Mouse (Mus musculus) CH12.LX (cell line): ENCODE measurements around the gene Npnt. TPM values are rescaled to one million over a fixed set of nuclear protein-coding genes. Genes with fewer than 3 reads are reported as not detected.

ENCODE experiments used
- DNase-seq: peaks from one replicate; pipeline ENCODE4 v3.0.0-alpha.2; 2013; ENCODE audit errors: extremely low read depth
- H3K27ac ChIP-seq: 2 replicates; pipeline ENCODE4 v1.5.1; 2012; ENCODE audit warnings: low read depth, mild to moderate bottlenecking, control low read depth, moderate library complexity; ENCODE audit not compliant: insufficient read depth
- H3K27me3 ChIP-seq: replicated peaks from 2 replicates; pipeline ENCODE3; 2012; ENCODE audit warnings: inconsistent platforms
- H3K36me3 ChIP-seq, 2 experiments: replicated peaks in 1 of 2; 2 replicates each; pipeline versions ENCODE3 to v1.6.1; 2012; ENCODE audit warnings: inconsistent platforms in 1 of 2, low read length in 1 of 2, mild to moderate bottlenecking in 1 of 2, mixed read lengths in 1 of 2, moderate library complexity in 1 of 2; ENCODE audit not compliant: control insufficient read depth in 1 of 2, insufficient read depth in 1 of 2
- H3K4me1 ChIP-seq, 2 experiments: 2 replicates each; pipeline ENCODE4 v1.6.1; 2012; ENCODE audit warnings: inconsistent platforms in 1 of 2, moderate library complexity in 1 of 2; ENCODE audit not compliant: insufficient read depth in 2 of 2, control insufficient read depth in 1 of 2
- H3K4me2 ChIP-seq: 2 replicates; pipeline ENCODE4 v1.6.1; 2012; ENCODE audit warnings: low read depth, mild to moderate bottlenecking, control low read depth; ENCODE audit not compliant: poor library complexity, insufficient read depth, severe bottlenecking
- H3K4me3 ChIP-seq, 3 experiments: fragments of 150-350 bp in 1 of 3; sonication (generic) in 1 of 3; replicated peaks in 1 of 3; 2 replicates each; pipeline versions ENCODE3 to v1.5.1; 2011 to 2012; ENCODE audit warnings: low read depth in 2 of 3, low read length in 2 of 3, mild to moderate bottlenecking in 2 of 3, moderate library complexity in 2 of 3, control low read depth in 1 of 3, improper control_type of control experiment in 1 of 3, inconsistent platforms in 1 of 3, mixed read lengths in 1 of 3; ENCODE audit not compliant: poor library complexity in 1 of 3
- H3K79me2 ChIP-seq: replicated peaks from 2 replicates; pipeline ENCODE4 v1.6.1; 2012; ENCODE audit warnings: mild to moderate bottlenecking, moderate library complexity; ENCODE audit not compliant: control insufficient read depth, poor library complexity, insufficient read depth, severe bottlenecking; ENCODE audit errors: extremely low read depth
- H3K9ac ChIP-seq: 2 replicates; pipeline ENCODE4 v1.6.1; 2012; ENCODE audit warnings: low read depth, mild to moderate bottlenecking, control low read depth, moderate library complexity; ENCODE audit not compliant: insufficient read depth
- H3K9me3 ChIP-seq: replicated peaks from 2 replicates; pipeline ENCODE3; 2012; ENCODE audit warnings: low read length, inconsistent platforms, mixed read lengths
- BHLHE40 ChIP-seq: IDR thresholded peaks from 2 replicates; pipeline ENCODE4 v1.6.1; 2011; ENCODE audit warnings: mild to moderate bottlenecking, low read depth, low read length, improper control_type of control experiment
- CHD1 ChIP-seq: IDR thresholded peaks from 2 replicates; pipeline ENCODE4 v1.6.1; 2012; ENCODE audit warnings: low read depth, low read length, improper control_type of control experiment, inconsistent platforms
- CHD2 ChIP-seq: IDR thresholded peaks from 2 replicates; pipeline ENCODE4 v1.6.1; 2011; ENCODE audit warnings: low read length, improper control_type of control experiment
- CTCF ChIP-seq, 2 experiments: IDR thresholded peaks in 1 of 2; conservative IDR thresholded peaks in 1 of 2; 2 replicates each; pipeline ENCODE4 v1.5.1; 2011 to 2012; ENCODE audit warnings: low read depth in 2 of 2, low read length in 2 of 2, improper control_type of control experiment in 1 of 2, inconsistent platforms in 1 of 2, mild to moderate bottlenecking in 1 of 2, moderate library complexity in 1 of 2
- E2F4 ChIP-seq: IDR thresholded peaks from 2 replicates; pipeline ENCODE4 v1.6.1; 2011; ENCODE audit warnings: low read depth, low read length, improper control_type of control experiment; ENCODE audit not compliant: insufficient replicate concordance
- ELF1 ChIP-seq: IDR thresholded peaks from 2 replicates; pipeline ENCODE4 v1.6.1; 2014; ENCODE audit warnings: low read depth, mild to moderate bottlenecking, inconsistent platforms, low read length, improper control_type of control experiment
- EP300 ChIP-seq: IDR thresholded peaks from 2 replicates; pipeline ENCODE4 v1.6.1; 2011; ENCODE audit warnings: low read length, improper control_type of control experiment
- ETS1 ChIP-seq: conservative IDR thresholded peaks from 2 replicates; pipeline ENCODE4 v1.6.1; 2012; ENCODE audit warnings: low read depth, mild to moderate bottlenecking, inconsistent platforms, low read length, improper control_type of control experiment, moderate library complexity
- GABPA ChIP-seq: IDR thresholded peaks from 2 replicates; pipeline ENCODE4 v1.6.1; 2012; ENCODE audit warnings: low read depth, low read length, improper control_type of control experiment, inconsistent platforms; ENCODE audit not compliant: insufficient replicate concordance
- HCFC1 ChIP-seq: IDR thresholded peaks from 2 replicates; pipeline ENCODE4 v1.6.1; 2012; ENCODE audit warnings: low read depth, mild to moderate bottlenecking, inconsistent platforms, low read length, improper control_type of control experiment
- IRF4 ChIP-seq: IDR thresholded peaks from 2 replicates; pipeline ENCODE4 v1.6.1; 2014; ENCODE audit warnings: low read depth, mild to moderate bottlenecking, inconsistent platforms, low read length, improper control_type of control experiment
- JUN ChIP-seq: IDR thresholded peaks from 2 replicates; pipeline ENCODE4 v1.6.1; 2011; ENCODE audit warnings: low read depth, mild to moderate bottlenecking, low read length, improper control_type of control experiment, moderate library complexity; ENCODE audit not compliant: insufficient read depth
- JUND ChIP-seq: conservative IDR thresholded peaks from 2 replicates; pipeline ENCODE4 v1.6.1; 2011; ENCODE audit warnings: low read depth, low read length, improper control_type of control experiment
- KAT2A ChIP-seq: IDR thresholded peaks from 2 replicates; pipeline ENCODE4 v1.6.1; 2012; ENCODE audit warnings: low read length, improper control_type of control experiment, inconsistent platforms; ENCODE audit not compliant: insufficient replicate concordance
- MAFK ChIP-seq: IDR thresholded peaks from 2 replicates; pipeline ENCODE4 v1.6.1; 2011; ENCODE audit warnings: low read length, improper control_type of control experiment; ENCODE audit not compliant: insufficient replicate concordance
- MAX ChIP-seq: IDR thresholded peaks from 2 replicates; pipeline ENCODE4 v1.6.1; 2011; ENCODE audit warnings: low read length, improper control_type of control experiment
- MAZ ChIP-seq: IDR thresholded peaks from 2 replicates; pipeline ENCODE4 v1.6.1; 2012; ENCODE audit warnings: low read depth, mild to moderate bottlenecking, inconsistent platforms, low read length, improper control_type of control experiment, moderate library complexity
- MEF2A ChIP-seq: IDR thresholded peaks from 2 replicates; pipeline ENCODE4 v1.6.1; 2014; ENCODE audit warnings: low read depth, mild to moderate bottlenecking, inconsistent platforms, low read length, improper control_type of control experiment, borderline replicate concordance
- MXI1 ChIP-seq: IDR thresholded peaks from 2 replicates; pipeline ENCODE4 v1.6.1; 2011; ENCODE audit warnings: mild to moderate bottlenecking, low read depth, low read length, improper control_type of control experiment
- MYC ChIP-seq: IDR thresholded peaks from 2 replicates; pipeline ENCODE4 v1.6.1; 2011; ENCODE audit warnings: low read depth, mild to moderate bottlenecking, improper control_type of control experiment, low read length
- NELFE ChIP-seq: IDR thresholded peaks from 2 replicates; pipeline ENCODE4 v1.6.1; 2011; ENCODE audit warnings: low read depth, low read length, improper control_type of control experiment
- NRF1 ChIP-seq: IDR thresholded peaks from 2 replicates; pipeline ENCODE4 v1.6.1; 2014; ENCODE audit warnings: low read depth, mild to moderate bottlenecking, inconsistent platforms, low read length, improper control_type of control experiment, moderate library complexity
- PAX5 ChIP-seq: IDR thresholded peaks from 2 replicates; pipeline ENCODE4 v1.6.1; 2012; ENCODE audit warnings: low read length, inconsistent platforms, mixed read lengths
- POLR2A ChIP-seq: IDR thresholded peaks from 2 replicates; pipeline ENCODE4 v1.6.1; 2011; ENCODE audit warnings: low read depth, mild to moderate bottlenecking, improper control_type of control experiment, low read length
- POLR2AphosphoS2 ChIP-seq: IDR thresholded peaks from 2 replicates; pipeline ENCODE4 v1.6.1; 2011; ENCODE audit warnings: low read depth, low read length, improper control_type of control experiment
- RAD21 ChIP-seq: IDR thresholded peaks from 2 replicates; pipeline ENCODE4 v1.6.1; 2011; ENCODE audit warnings: low read depth, mild to moderate bottlenecking, low read length, improper control_type of control experiment, moderate library complexity
- RCOR1 ChIP-seq: conservative IDR thresholded peaks from 2 replicates; pipeline ENCODE4 v1.6.1; 2012; ENCODE audit warnings: low read depth, mild to moderate bottlenecking, inconsistent platforms, low read length, improper control_type of control experiment
- SIN3A ChIP-seq: IDR thresholded peaks from 2 replicates; pipeline ENCODE4 v1.6.1; 2012; ENCODE audit warnings: low read length, improper control_type of control experiment, inconsistent platforms
- SMC3 ChIP-seq: IDR thresholded peaks from 2 replicates; pipeline ENCODE4 v1.6.1; 2011; ENCODE audit warnings: low read depth, low read length, improper control_type of control experiment
- TBP ChIP-seq: conservative IDR thresholded peaks from 2 replicates; pipeline ENCODE4 v1.6.1; 2011; ENCODE audit warnings: low read depth, low read length, improper control_type of control experiment
- TCF12 ChIP-seq: IDR thresholded peaks from 2 replicates; pipeline ENCODE4 v1.6.1; 2014; ENCODE audit warnings: low read depth, mild to moderate bottlenecking, inconsistent platforms, low read length, improper control_type of control experiment
- UBTF ChIP-seq: IDR thresholded peaks from 2 replicates; pipeline ENCODE4 v1.6.1; 2012; ENCODE audit warnings: low read depth, mild to moderate bottlenecking, inconsistent platforms, low read length, improper control_type of control experiment, moderate library complexity
- USF1 ChIP-seq: IDR thresholded peaks from 2 replicates; pipeline ENCODE4 v1.6.1; 2014; ENCODE audit warnings: low read depth, mild to moderate bottlenecking, inconsistent platforms, low read length, improper control_type of control experiment
- USF2 ChIP-seq: conservative IDR thresholded peaks from 2 replicates; pipeline ENCODE4 v1.6.1; 2011; ENCODE audit warnings: low read depth, low read length, improper control_type of control experiment
- ZC3H11A ChIP-seq: IDR thresholded peaks from 2 replicates; pipeline ENCODE4 v1.6.1; 2012; ENCODE audit warnings: low read depth, mild to moderate bottlenecking, inconsistent platforms, low read length, improper control_type of control experiment
- ZKSCAN1 ChIP-seq: IDR thresholded peaks from 2 replicates; pipeline ENCODE4 v1.6.1; 2012; ENCODE audit warnings: low read depth, inconsistent platforms, low read length, improper control_type of control experiment, borderline replicate concordance
- ZMIZ1 ChIP-seq: IDR thresholded peaks from 2 replicates; pipeline ENCODE4 v1.6.1; 2012; ENCODE audit warnings: low read depth, mild to moderate bottlenecking, inconsistent platforms, low read length, improper control_type of control experiment
- ZNF384 ChIP-seq: IDR thresholded peaks from 2 replicates; pipeline ENCODE4 v1.6.1; 2012; ENCODE audit warnings: low read depth, low read length, improper control_type of control experiment, inconsistent platforms
- dilution Hi-C: fragments of 300-500 bp; cut with MboI; formaldehyde crosslinking; loops from 2 replicates; pipeline ENCODE4 v1.14.3; 2020; ENCODE audit warnings: low sequenced_read_pairs; ENCODE audit not compliant: extremely low pct_unique_long_range_greater_than_20kb, extremely low pct_ligation_motif_present
- in situ Hi-C: fragments of 300-500 bp; cut with MboI; formaldehyde crosslinking; loops from 3 replicates; pipeline ENCODE4 v1.14.3; 2019; ENCODE audit warnings: low sequenced_read_pairs, low pct_ligation_motif_present, low pct_unique_long_range_greater_than_20kb, mixed read lengths
- polyA plus RNA-seq: library from polyadenylated mRNA; unstranded; fragments of >175 nt; gene quantifications from 2 replicates; pipeline ENCODE4 v1.2.1, GENCODE M21; 2012; ENCODE audit warnings: low read depth; ENCODE audit not compliant: insufficient read length
- total RNA-seq, 2 experiments: library from RNA; depleted of rRNA; stranded (reverse); fragments of 300-350 nt in 1 of 2; fragments of >200 nt in 1 of 2; gene quantifications; 2 replicates each; pipeline ENCODE4 v1.2.3; 2012 to 2014

The Npnt gene
- total and polyA plus RNA-seq, 3 experiments: 0.08 to 1.0 (median 0.20) TPM

DNA sequence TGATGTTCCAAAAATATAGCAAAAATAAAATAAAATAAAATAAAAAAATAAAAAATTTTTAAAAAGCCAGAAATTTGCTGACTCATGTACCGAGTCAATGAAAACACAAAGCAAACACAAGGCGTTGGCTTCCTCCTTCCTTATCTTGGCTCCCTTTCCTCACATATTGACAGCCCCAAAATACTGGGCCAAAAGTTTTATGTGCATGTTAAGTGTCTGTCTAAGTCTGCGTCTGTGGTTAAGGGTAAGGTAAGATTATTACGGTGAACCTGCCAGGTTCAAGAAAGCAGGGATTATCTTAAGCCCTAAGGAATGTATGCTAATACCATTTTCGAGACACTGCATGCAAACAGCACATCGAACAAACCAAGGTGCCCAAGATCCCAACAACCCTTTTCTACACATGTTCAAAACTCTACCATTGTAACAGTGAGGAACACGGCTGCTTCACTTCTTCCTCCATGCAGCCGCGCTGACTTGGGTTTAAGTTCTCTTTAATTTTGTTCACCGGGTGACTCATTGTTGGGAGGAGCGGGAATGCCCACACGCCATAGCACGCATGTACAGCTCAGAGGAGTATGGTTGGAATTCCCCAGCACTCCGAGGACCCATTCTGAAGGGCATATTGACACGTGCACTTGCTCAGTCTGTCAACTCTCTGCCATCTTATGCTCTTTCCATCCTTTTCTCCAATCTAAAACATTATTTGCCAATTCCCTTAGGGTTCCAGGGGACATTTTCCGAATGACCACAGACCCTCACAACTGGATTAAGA is 62.8 kb downstream of the Npnt start:
- no peaks in the 10 kb centered on the region for H3K9me3 ChIP-seq
- H3K27ac ChIP-seq: no peak overlapping the region; the same call in 1 of the 2 replicates
- H3K36me3 ChIP-seq: no peaks in the 10 kb centered on the region
- dilution Hi-C loops (no loop called here), in situ Hi-C loops (no loop called here)
- H3K79me2 ChIP-seq: no peaks in the 10 kb centered on the region
- DNase-seq: no peak
- H3K9ac ChIP-seq: peak overlapping the region; percentile 7; the same call in 1 of the 2 replicates
- peaks cover 0 to 12% of the 10 kb centered on the region in 2 experiments; a peak in 2 of 4 replicates for H3K4me1 ChIP-seq
- H3K4me3 ChIP-seq: no peak overlapping the region
- TF ChIP-seq ZNF384 (no peak), KAT2A (no peak), ZMIZ1 (no peak), POLR2AphosphoS2 (no peak), TCF12 (0 out of 2 replicates have a peak, but pooled peaks have one; percentile 13), SIN3A (no peak), GABPA (no peak), BHLHE40 (peak; percentile 97), NELFE (no peak), USF1 (no peak), CTCF (conservative IDR thresholded peaks at IDR 0.05 in 1 of 2, IDR thresholded peaks at IDR 0.05 in 1 of 2; ENCODE audit: low read depth in 2 of 2, low read length in 2 of 2) (no peak), RAD21 (no peak), HCFC1 (no peak), RCOR1 (no peak), MEF2A (0 out of 2 replicates have a peak, but pooled peaks have one; percentile 9), JUND (no peak; the same call in 1 of the 2 replicates), TBP (no peak), MAFK (peak; percentile 91), ZKSCAN1 (no peak), MAX (peak; percentile 93), EP300 (0 out of 2 replicates have a peak, but pooled peaks have one; percentile 18), IRF4 (peak; percentile 45; the same call in 1 of the 2 replicates), ELF1 (no peak), POLR2A (0 out of 2 replicates have a peak, but pooled peaks have one; percentile 24), NRF1 (peak; percentile 67), SMC3 (no peak), ETS1 (peak; percentile 59), ZC3H11A (no peak), UBTF (no peak), USF2 (no peak), MYC (peak; percentile 78), CHD1 (0 out of 2 replicates have a peak, but pooled peaks have one; percentile 41), MAZ (no peak), MXI1 (no peak; the same call in 1 of the 2 replicates), JUN (0 out of 2 replicates have a peak, but pooled peaks have one; percentile 7), PAX5 (no peak), E2F4 (no peak), CHD2 (no peak)
- peak overlapping the region; percentile 74 for H3K4me2 ChIP-seq
- H3K27me3 ChIP-seq: no peaks in the 10 kb centered on the region
